8 mouse cellular contexts compared by ENCODE assay signal in the genomic region with DNA sequence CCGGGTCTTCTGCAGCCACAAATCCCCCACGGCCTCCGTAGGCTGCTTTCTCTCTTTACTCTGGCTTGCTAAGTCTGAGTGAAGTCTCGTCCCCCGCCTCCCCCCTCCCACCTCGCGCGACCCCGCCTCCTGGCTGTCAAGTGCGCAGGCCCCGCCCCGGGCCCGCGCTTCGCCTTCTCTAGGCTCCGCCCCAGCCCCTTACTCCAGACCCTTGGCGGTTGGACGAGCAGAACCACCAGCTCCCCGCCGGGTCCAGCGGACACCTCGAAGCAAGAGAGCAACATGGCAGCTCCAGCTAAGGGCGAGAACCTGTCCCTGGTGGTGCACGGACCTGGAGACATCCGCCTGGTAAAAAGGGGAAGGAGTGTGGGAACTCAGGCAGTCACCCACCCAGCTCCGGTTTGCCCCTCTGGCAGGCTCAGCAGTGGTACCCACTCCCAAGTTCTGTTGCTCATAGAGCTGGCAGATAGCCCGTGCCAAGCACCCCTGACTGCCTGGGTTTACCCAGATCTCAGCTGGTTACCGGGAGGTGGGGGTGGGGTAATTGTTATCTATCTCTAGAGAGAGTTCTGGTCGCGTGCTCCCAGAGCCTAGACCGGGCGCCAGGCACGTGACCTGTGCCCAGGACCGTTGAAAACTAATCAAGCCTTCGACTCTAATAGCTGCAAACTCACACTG. TPM values are rescaled to one million over a fixed set of nuclear protein-coding genes. Genes with fewer than 3 reads are reported as not detected.
DNase-seq lines count a peak whose midpoint lies in the region; ATAC-seq lines count a peak whose summit lies in the region.

TSS of gene Sord (plus strand) at position 139 of the 678 bp plus-strand sequence.

- peak within 1 kb of the TSS; percentile 85 for H3K4me2 ChIP-seq in intestine, embryonic 15.5 days (replicated peaks)

- peak within 1 kb of the TSS; percentile 57 for H3K9ac ChIP-seq in intestine, embryonic 15.5 days

- H3K4me1 ChIP-seq in intestine, embryonic 15.5 days (replicated peaks): peaks cover 9% of the 10 kb centered on the region; the same call in 1 of the 2 replicates

- no peaks in the 10 kb centered on the region for H3K9me3 ChIP-seq in intestine, embryonic 15.5 days

- H3K36me3 ChIP-seq in intestine, embryonic 15.5 days: no peaks in the 10 kb centered on the region

- DNase-seq in adrenal gland, adult 8-10 months: peak; percentile 70
- DNase-seq in embryo, embryonic 11.5 days (ENCODE audit: low read depth, low spot score): peak; percentile 77
- DNase-seq in gastrocnemius, postnatal 4 days (ENCODE audit: low spot score in 2 of 2): peak; percentile 72 to 77
- peak; percentile 72 to 75 for DNase-seq in left cerebral cortex, postnatal 25 days (ENCODE audit: low spot score in 2 of 2)
- DNase-seq in mesoderm, embryonic 11.5 days (ENCODE audit: low read depth, low spot score): peak; percentile 91
- DNase-seq in right cerebral cortex, postnatal 25 days: peak; percentile 76
- DNase-seq in urinary bladder, postnatal 36 days (ENCODE audit: low spot score in 2 of 2): peak; percentile 56 to 72

- intact Hi-C loops in left cerebral cortex, postnatal 25 days (cut with DNase I): loop anchor here (1.0 kb wide), 1 partner anchor 141 kb away; no protein-coding TSS in a partner anchor

- H3K4me3 ChIP-seq in intestine, embryonic 15.5 days (replicated peaks): peak within 1 kb of the TSS; percentile 53

- ATAC-seq in intestine, embryonic 15.5 days: peak; percentile 93

- peak within 1 kb of the TSS; percentile 62 for H3K27ac ChIP-seq in intestine, embryonic 15.5 days

- WGBS in intestine, embryonic 15.5 days: 1% methylated on average over 35 of the region's 35 CpGs

- no peaks in the 10 kb centered on the region for H3K27me3 ChIP-seq in intestine, embryonic 15.5 days (replicated peaks)

RNA-seq across cellular contexts. Expression of gene Sord, which starts in this region (rescaled TPM):
- 100 to 1,000 TPM in 2 of 4 experiments, 10 to 100 TPM in 2; 83.1 to 149 (median 112) TPM for total RNA-seq in adrenal gland, adult 8-10 months (2022)
- total RNA-seq in gastrocnemius, postnatal 4 days (2021): 10 to 100 TPM; 10.6 to 16.4 TPM
- polyA plus RNA-seq in intestine, embryonic 15.5 days (2015; fragmentation: Nextera tagmentation; extraction: Ambion mirVana): 68.1 and 68.6 TPM in 2 replicates
- 10 to 100 TPM; 14.8 to 14.9 TPM for total RNA-seq in left cerebral cortex, postnatal 25 days (2021)

Comparison
In these comparisons a context has a peak if more than half of its experiments do, and no peak if none do; other contexts are left out.
1. Peak in every context shown above with its lines: DNase-seq, ATAC-seq, H3K4me3 ChIP-seq and H3K27ac ChIP-seq.
2. RNA of gene Sord (total RNA-seq): 83.1 to 149 TPM in adrenal gland, adult 8-10 months; 10.6 to 16.4 TPM in gastrocnemius, postnatal 4 days and 14.8 to 14.9 TPM in left cerebral cortex, postnatal 25 days; every median in the first group is over 4 times any median in the second.